Mouse (Mus musculus) ES-E14 (cell line): ENCODE data around the gene Itgad. TPM values are rescaled to one million over a fixed set of nuclear protein-coding genes. Genes with fewer than 3 reads are reported as not detected.

Experiments used
- DNase-seq: peaks from one replicate; pipeline ENCODE4 v3.0.0-alpha.2; 2013; ENCODE audit warnings: low read depth, low spot score
- H3K27ac ChIP-seq: 2 replicates; pipeline ENCODE4 v1.5.1; 2012; ENCODE audit warnings: low read depth, mild to moderate bottlenecking, low read length, moderate library complexity, mixed read lengths; ENCODE audit not compliant: poor library complexity, insufficient read depth, severe bottlenecking
- H3K36me3 ChIP-seq: 2 replicates; pipeline ENCODE4 v1.6.1; 2012; ENCODE audit warnings: mild to moderate bottlenecking, low read length, moderate library complexity, mixed read lengths; ENCODE audit not compliant: control insufficient read depth, poor library complexity, insufficient read depth, severe bottlenecking
- H3K4me1 ChIP-seq, 2 experiments: fragments of 150-350 bp in 1 of 2; sonication (generic) in 1 of 2; 2 replicates each; pipeline ENCODE4 v1.6.1; 2012; ENCODE audit warnings: low read length in 2 of 2, mild to moderate bottlenecking in 1 of 2, mixed read lengths in 1 of 2; ENCODE audit not compliant: control insufficient read depth in 2 of 2, insufficient read depth in 2 of 2, poor library complexity in 1 of 2
- H3K4me3 ChIP-seq, 2 experiments: fragments of 150-350 bp in 1 of 2; sonication (generic) in 1 of 2; 2 replicates each; pipeline ENCODE4 v1.5.1; 2012; ENCODE audit warnings: low read length in 2 of 2, low read depth in 1 of 2, mild to moderate bottlenecking in 1 of 2, mixed read lengths in 1 of 2; ENCODE audit not compliant: insufficient read depth in 1 of 2, poor library complexity in 1 of 2, severe bottlenecking in 1 of 2
- H3K9ac ChIP-seq: 2 replicates; pipeline ENCODE4 v1.6.1; 2012; ENCODE audit warnings: low read depth, mild to moderate bottlenecking, low read length, mixed read lengths; ENCODE audit not compliant: poor library complexity, insufficient read depth, severe bottlenecking
- H3K9me3 ChIP-seq: fragments of 150-350 bp; sonication (generic); 2 replicates; pipeline ENCODE4 v1.6.1; 2012; ENCODE audit warnings: low read depth, mild to moderate bottlenecking, low read length; ENCODE audit not compliant: control insufficient read depth, insufficient read depth
- CHD2 ChIP-seq: IDR thresholded peaks from 2 replicates; pipeline ENCODE4 v1.6.1; 2014; ENCODE audit warnings: mild to moderate bottlenecking, low read depth, low read length, inconsistent platforms
- HCFC1 ChIP-seq: IDR thresholded peaks from 2 replicates; pipeline ENCODE4 v1.6.1; 2012; ENCODE audit warnings: low read length, inconsistent platforms, borderline replicate concordance; ENCODE audit not compliant: insufficient read depth
- MAFK ChIP-seq: IDR thresholded peaks from 2 replicates; pipeline ENCODE4 v1.6.1; 2014; ENCODE audit warnings: mild to moderate bottlenecking, low read depth, low read length, inconsistent platforms; ENCODE audit not compliant: insufficient read depth
- ZC3H11A ChIP-seq: IDR thresholded peaks from 2 replicates; pipeline ENCODE4 v1.6.1; 2012; ENCODE audit warnings: low read depth, mild to moderate bottlenecking, inconsistent platforms, low read length, borderline replicate concordance
- ZNF384 ChIP-seq: IDR thresholded peaks from 2 replicates; pipeline ENCODE4 v1.6.1; 2012; ENCODE audit warnings: low read depth, low read length, inconsistent platforms
- in situ Hi-C, 2 experiments: fragments of 600-800 bp; cut with MboI; formaldehyde crosslinking; loops; one replicate each; pipeline ENCODE4 v1.15.1; 2025; ENCODE audit warnings: low sequenced_read_pairs in 2 of 2, inconsistent platforms in 1 of 2; ENCODE audit not compliant: unreplicated experiment in 2 of 2
- total RNA-seq: library from RNA; depleted of rRNA; stranded (reverse); fragments of 300-350 nt; gene quantifications from 2 replicates; pipeline ENCODE4 v1.2.3, GENCODE M21; 2012

The Itgad gene
- total RNA-seq, 1 experiment, result not detected

DNA sequence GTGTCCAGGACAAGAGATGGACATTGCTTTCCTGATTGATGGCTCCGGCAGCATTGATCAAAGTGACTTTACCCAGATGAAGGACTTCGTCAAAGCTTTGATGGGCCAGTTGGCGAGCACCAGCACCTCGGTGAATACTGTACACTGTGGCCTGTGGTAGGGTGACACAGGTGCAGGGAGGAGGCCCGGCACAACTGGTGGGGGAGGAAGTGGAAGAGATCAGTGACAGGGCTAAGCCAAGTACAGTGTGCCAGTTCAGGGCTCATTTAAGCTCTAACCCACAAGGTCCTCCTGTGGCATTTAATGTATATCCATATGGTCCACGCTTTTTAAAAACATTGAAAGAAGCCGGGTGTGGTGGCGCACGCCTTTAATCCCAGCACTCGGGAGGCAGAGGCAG, 27.5 kb downstream of the Itgad start:
- Histone ChIP-seq H3K4me3 (no peak overlapping the region), H3K9ac (no peak overlapping the region), H3K36me3 (no peaks in the 10 kb centered on the region), H3K4me1 (no peaks in the 10 kb centered on the region), H3K9me3 (no peaks in the 10 kb centered on the region), H3K27ac (no peak overlapping the region)
- no peak for TF ChIP-seq MAFK
- no peak for TF ChIP-seq HCFC1
- TF ChIP-seq ZC3H11A, result no peak
- no peak for TF ChIP-seq ZNF384
- TF ChIP-seq CHD2, result no peak
- in situ Hi-C loops, result no loop called here
- DNase-seq, result no peak

DNA sequence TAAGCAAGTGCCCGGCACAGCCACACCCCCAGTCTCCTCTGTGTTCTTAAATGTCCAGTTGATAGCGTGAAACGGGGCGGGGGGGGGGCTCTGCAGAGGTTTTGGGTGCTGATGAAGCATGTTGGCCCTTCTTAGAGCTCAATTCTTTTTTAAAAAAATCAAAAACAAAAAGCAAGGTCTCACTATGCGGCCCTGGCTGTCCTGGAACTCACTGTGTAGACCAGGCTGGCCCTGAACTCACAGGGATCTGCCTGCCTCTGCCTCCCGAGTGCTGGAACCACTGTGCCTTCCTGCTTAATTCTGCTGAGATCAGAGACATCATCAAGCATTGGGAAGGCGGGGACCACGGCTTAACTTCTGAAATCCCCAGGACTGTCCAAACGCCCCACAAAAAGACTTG, 47.4 kb downstream of the Itgad start:
- H3K4me3 ChIP-seq, result no peak overlapping the region
- no peaks in the 10 kb centered on the region for H3K4me1 ChIP-seq
- in situ Hi-C loops, result loop anchor here (10.0 to 25.0 kb wide), 2 partner anchors 187 to 189 kb away; partner anchors contain the start of gene Trim72 (in 1 of the 2)
- no peaks in the 10 kb centered on the region for H3K36me3 ChIP-seq
- no peak overlapping the region for H3K9ac ChIP-seq
- no peak for TF ChIP-seq CHD2
- no peak for TF ChIP-seq MAFK
- no peak for TF ChIP-seq ZC3H11A
- no peak for TF ChIP-seq HCFC1
- TF ChIP-seq ZNF384, result no peak
- no peak for DNase-seq
- H3K9me3 ChIP-seq, result no peaks in the 10 kb centered on the region
- H3K27ac ChIP-seq, result no peak overlapping the region

DNA sequence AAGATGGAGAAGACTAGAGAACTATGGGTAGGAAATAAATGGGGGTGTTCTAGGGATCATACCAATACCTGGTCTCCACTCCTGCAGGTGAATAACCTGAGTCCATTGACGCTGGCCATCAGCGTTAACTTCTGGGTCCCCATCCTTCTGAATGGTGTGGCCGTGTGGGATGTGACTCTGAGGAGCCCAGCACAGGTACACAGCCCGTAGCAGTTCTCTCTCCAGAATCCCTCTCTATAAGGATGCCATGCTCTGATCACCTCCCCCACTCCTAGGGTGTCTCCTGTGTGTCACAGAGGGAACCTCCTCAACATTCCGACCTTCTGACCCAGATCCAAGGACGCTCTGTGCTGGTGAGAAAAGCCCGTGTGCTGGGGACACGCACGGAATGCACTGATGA, 48.9 kb downstream of the Itgad start:
- in situ Hi-C loops, result loop anchor here (10.0 to 25.0 kb wide), 2 partner anchors 188 to 191 kb away; partner anchors contain the start of gene Trim72 (in 1 of the 2)
- no peaks in the 10 kb centered on the region for H3K4me1 ChIP-seq
- no peak overlapping the region for H3K9ac ChIP-seq
- H3K9me3 ChIP-seq, result no peaks in the 10 kb centered on the region
- no peak for DNase-seq
- no peak for TF ChIP-seq MAFK
- no peak for TF ChIP-seq CHD2
- TF ChIP-seq HCFC1, result no peak
- no peak for TF ChIP-seq ZNF384
- no peak for TF ChIP-seq ZC3H11A
- no peak overlapping the region for H3K27ac ChIP-seq
- H3K4me3 ChIP-seq, result no peak overlapping the region
- no peaks in the 10 kb centered on the region for H3K36me3 ChIP-seq

DNA sequence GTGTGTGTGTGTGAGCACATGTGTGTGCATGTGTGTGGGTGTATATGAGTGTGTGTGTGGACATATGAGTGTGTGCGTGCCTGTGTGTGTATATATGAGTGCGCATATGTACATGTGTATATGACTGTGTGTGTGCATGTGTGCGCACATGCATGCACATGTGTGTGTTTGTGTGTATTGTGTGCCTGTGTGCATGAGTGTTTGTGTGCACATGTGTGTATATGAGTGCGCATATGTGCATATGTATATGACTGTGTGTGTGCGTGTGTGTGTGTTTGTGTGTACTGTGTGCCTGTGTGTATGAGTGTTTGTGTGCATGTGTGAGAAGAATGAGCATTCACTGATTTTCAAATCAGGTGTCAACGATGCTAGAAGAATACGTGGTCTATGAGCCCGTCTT, 50.0 kb downstream of the Itgad start:
- no peak for TF ChIP-seq MAFK
- TF ChIP-seq ZC3H11A, result no peak
- no peak for TF ChIP-seq CHD2
- no peak for TF ChIP-seq ZNF384
- TF ChIP-seq HCFC1, result no peak
- Histone ChIP-seq H3K36me3 (no peaks in the 10 kb centered on the region), H3K9ac (no peak overlapping the region), H3K4me3 (no peak overlapping the region), H3K27ac (no peak overlapping the region), H3K4me1 (no peaks in the 10 kb centered on the region), H3K9me3 (no peaks in the 10 kb centered on the region)
- DNase-seq, result no peak
- in situ Hi-C loops, result loop anchor here (10.0 to 25.0 kb wide), 2 partner anchors 189 to 192 kb away; partner anchors contain the start of gene Trim72 (in 1 of the 2)

DNA sequence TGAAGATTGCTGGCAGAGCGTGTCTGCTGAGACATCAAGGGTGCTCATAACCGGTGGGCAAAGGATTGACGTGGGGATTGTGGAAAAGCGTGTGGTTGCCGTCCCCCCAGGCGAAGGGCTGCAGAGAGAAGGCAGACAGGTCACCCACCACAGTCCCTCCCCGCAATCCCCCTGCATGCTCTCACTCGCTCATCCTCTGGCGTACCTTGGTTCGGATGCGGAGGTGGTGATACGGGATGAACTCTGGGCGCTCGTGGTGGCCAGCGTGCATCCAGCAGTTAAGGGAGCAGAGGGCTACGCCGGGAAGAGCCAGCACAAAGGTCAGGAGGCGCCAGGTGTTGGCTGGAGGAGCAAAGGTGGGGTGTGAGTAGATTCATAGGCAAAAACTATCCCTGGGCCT, 51.5 kb downstream of the Itgad start:
- in situ Hi-C loops, result loop anchor here (10.0 to 25.0 kb wide), 2 partner anchors 191 to 193 kb away; partner anchors contain the start of gene Trim72 (in 1 of the 2)
- Histone ChIP-seq H3K27ac (no peak overlapping the region), H3K36me3 (no peaks in the 10 kb centered on the region), H3K9me3 (no peaks in the 10 kb centered on the region), H3K9ac (no peak overlapping the region), H3K4me3 (no peak overlapping the region), H3K4me1 (no peaks in the 10 kb centered on the region)
- DNase-seq, result no peak
- TF ChIP-seq CHD2, result no peak
- no peak for TF ChIP-seq ZC3H11A
- no peak for TF ChIP-seq MAFK
- no peak for TF ChIP-seq ZNF384
- no peak for TF ChIP-seq HCFC1
